Mouse (Mus musculus): ENCODE measurements at regions not wholly inside any gene's neighbourhood (a gene's known extent, or its start where the extent isn't known, plus 50 kb on each side); places are given as distances from the start of the nearest gene placed in this dataset.

DNA sequence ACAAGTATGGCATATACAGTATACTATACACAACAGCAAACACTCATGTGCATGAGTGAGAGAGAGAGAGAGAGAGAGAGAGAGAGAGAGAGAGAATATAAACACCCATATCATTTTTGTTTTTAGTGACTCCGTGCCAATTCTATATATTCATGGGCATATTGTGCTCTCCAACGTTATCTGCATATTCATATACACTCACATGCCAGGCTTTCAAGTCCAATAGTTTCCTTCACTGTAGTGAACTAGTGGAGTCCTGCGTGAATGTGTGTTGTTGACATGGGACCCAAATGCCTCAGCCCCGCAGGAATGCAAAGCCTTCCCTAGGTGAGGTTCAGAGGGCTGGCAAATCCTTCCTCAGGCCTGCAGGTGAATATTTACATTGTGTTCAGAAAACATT is 53.4 kb upstream of the Nab1 start:
- DNase-seq (ENCODE audit: extremely low spot score): no peak

DNA sequence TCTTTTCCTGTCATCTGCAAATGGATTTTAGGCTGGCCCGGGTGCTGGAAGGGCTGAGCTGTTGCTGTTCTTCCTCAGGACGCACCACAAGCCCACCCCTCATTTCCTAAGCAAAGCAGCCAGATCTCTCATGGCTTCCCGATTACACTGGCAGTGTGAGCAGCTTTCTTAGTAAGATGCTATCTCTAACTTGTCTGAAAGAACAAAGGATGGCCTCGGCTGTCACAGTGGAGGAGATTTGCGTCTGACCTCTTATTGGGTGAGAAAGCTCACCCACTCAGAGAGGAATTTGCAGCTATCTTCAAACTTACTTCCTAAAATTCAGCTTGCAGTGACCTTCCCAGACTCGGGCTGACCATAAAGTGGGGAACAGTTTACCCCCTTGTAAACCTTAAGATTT is 64.7 kb upstream of the Nemp2 start:
- DNase-seq (ENCODE audit: extremely low spot score): no peak

DNA sequence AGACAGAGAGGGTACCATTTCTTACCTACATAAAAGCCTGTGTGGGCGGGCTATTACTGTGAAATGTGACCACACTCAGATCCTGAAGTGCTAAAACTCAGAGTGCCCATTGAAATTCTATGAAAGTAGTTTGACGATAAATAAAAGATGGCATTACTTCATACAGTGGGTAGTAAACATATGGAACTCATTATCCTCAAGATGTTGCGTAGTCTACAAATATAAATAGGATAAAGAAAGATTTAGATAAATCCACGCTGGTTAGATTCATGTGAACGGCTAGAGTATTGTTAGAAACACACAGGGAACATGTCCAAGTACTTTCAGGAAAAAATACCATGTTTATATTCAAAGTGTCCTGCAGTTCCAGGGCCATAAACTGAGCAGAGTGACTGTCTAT is 58.8 kb upstream of the Nemp2 start:
- no peak for DNase-seq (ENCODE audit: extremely low spot score)

DNA sequence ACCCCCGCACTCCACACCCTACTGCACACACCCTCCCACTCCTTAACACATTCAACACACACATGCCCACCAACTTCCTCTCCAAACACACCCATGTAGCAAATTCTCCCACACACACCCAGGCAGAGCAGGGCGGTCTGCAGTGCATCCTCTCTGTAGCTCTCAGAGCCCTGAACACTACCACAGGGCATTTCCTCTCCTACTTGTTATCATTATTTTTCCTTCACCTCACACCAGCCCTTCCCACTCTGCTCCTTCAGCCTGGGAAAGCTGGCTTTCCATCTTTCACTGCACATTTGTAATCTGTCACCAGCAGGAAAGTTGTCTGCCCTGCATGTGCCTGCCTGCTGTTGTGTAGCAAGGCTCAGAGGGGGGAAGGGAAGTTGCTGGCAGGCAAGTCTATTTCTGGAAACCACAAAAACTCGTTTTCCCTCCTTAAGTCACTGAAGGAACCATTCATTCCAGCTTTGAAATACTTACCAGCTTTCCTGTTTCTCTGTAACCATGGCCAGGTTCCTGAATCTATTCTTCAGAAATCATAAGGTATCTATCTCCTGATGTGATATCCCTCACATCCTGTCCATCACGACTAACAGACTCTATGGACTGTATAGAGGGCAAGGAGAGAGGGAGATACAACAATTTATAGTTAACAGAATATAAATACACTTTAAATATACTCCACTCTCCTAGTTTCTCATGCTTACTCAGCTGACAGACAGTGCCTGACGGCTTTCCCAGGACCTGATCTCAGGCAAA is 52.0 kb upstream of the Nemp2 start:
- DNase-seq (ENCODE audit: extremely low spot score): peak; percentile 48

DNA sequence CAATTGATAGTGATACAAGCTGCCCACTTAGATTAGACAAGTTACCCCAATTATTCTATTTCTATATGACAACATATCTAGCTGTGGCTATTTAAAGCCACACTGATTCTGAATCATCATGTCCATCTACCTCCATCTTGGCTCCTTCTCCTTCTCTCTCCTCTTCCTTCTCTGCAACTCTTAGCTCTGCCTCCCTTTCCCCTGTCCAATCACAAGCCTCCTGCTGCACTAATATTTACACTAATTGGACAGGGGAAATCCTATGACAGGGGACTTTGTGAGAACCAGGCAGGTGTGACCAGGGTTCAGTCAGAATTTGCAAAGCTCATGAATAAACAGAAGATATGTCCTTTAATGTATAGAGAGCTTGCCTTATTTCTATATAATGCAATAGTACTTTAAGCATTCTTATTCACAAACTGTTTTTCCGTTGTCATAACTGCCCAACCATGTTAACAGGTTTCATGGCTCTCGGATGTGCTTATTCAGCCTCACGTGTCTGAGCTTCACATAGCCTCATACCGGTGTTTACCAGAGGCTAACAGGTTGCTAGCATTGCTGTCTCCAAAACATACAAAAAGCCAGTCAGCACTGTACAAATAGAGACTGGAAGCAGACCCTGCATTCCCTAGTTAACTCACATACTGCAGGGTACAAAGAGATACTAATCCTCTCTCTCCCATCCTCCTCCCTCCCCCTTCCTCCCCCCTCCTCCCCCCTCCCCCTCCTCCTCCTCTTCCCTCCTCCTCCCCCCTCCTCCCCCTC is 50.2 kb upstream of the Nemp2 start:
- DNase-seq (ENCODE audit: extremely low spot score): no peak
